Mouse (Mus musculus) bone marrow, adult 2 months (tissue): ENCODE results near the gene Fmo6.

Experiments used
- CTCF ChIP-seq: fragments of 200-500 bp; IDR thresholded peaks from 2 replicates; pipeline ENCODE4 v1.5.1; 2011; ENCODE audit warnings: low read length, control low read depth; ENCODE audit not compliant: control insufficient read depth, insufficient read depth
- POLR2A ChIP-seq: fragments of 200-500 bp; IDR thresholded peaks from 2 replicates; pipeline ENCODE4 v1.6.1; 2011; ENCODE audit warnings: low read depth, mild to moderate bottlenecking, control low read depth, low read length, borderline replicate concordance; ENCODE audit not compliant: control insufficient read depth

DNA sequence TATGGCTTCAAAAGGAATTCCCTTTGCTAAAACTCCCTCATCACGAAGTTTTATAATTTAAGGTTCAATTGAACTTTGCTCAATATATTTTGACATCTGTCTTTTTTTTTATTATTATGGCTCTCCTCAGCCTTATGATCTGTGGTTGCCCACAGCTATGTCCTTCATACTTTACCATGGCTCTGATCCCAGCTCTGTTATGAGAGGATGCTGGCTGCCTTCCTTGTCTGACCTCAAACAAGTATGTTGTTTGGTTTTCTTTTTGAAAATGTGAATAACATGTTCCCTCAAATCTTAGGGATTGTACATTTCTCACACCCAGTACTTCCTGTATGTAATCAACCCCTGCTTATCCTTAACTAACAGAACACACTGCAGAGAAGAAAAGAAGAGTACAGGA lies 20.1 kb upstream of the Fmo6 start:
- TF ChIP-seq POLR2A (no peak), CTCF (no peak)
